Mouse (Mus musculus) lung, adult 2 months (tissue): ENCODE measurements around the gene Garnl3.

Experiments
- CTCF ChIP-seq: fragments of 200-500 bp; IDR thresholded peaks from 2 replicates; pipeline ENCODE4 v1.5.1; 2011; ENCODE audit warnings: mild to moderate bottlenecking, low read length, control low read depth; ENCODE audit not compliant: insufficient read depth
- POLR2A ChIP-seq: fragments of 200-500 bp; IDR thresholded peaks from 2 replicates; pipeline ENCODE4 v1.6.1; 2011; ENCODE audit warnings: low read depth, mild to moderate bottlenecking, control low read depth, low read length, borderline replicate concordance; ENCODE audit errors: extremely low read depth

GRCm38 (mm10) chr2:32964659-32965457 lies 166.6 kb downstream of the Garnl3 start:
- TF ChIP-seq CTCF: no peak
- TF ChIP-seq POLR2A: no peak
